Mouse (Mus musculus): Measurements from ENCODE around the gene Cacna2d3.

DNA sequence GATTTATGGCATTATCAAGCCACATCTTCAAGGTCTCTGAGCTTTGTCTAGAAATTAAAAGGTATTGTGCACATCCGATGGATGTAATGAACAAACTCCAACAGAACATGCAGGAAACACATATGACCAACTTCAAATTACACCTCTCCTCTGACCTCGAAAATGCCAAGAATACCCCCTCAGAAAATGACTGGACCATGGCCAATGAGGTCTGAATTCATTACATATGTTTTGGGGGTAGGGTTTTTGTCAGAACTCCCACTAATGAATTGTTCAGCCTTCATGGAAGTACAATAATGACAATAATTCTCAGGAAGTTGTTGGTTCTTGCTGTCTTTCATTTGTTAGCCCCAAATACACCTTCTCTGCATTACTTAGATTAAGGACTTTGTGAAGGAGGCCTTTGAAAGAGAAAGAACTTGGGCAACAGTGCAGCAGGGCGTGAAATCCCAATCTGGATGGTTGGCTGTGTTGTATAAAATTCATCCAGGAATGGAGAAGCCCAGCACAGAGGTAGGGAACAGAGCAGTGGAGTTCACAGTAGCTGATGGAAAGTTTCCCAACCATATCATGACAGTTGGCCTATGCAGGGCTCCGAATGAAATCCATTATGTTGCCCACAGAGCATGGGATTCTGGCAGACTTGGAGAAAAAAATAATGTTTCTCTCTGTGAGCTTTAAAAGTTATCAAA, 499.3 kb downstream of the Cacna2d3 start:
- TF ChIP-seq CTCF (IDR thresholded peaks at IDR 0.05; ENCODE audit: low read depth) (no peak), EP300 (IDR thresholded peaks at IDR 0.05; ENCODE audit: low read depth) (no peak)

Data from heart, postnatal 0 days (tissue).